Mouse (Mus musculus) cerebellum, adult 11 months (tissue): Measurements from ENCODE around the gene Dcakd.

Experiments used
- DNase-seq: peaks from one replicate; pipeline ENCODE4 v3.0.0; 2022

Gene Dcakd

DNA sequence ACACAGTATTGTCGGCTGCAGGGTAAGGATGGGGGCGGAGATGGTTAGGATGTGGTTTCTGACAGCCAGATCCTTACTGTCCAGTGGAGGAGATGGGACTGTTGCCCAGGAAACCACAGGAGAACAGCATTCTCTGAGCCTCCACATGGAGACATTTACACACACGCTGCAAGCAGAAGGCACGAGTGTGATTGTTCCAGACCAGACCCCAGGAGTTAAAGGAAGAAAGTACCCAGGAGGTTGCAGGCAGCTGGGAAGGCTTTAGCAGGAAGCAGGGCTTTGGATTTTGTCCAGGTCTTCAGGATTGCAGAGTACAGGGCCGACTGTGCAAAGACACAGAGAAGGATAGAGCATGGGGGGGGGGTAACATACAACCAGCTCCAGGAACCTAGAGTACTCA, 56.5 kb downstream of the Dcakd start:
- no peak for DNase-seq

- no peak for DNase-seq
These were observed 63.5 kb downstream of the Dcakd start for GRCm38 (mm10) chr11:102964547-102965091.

DNA sequence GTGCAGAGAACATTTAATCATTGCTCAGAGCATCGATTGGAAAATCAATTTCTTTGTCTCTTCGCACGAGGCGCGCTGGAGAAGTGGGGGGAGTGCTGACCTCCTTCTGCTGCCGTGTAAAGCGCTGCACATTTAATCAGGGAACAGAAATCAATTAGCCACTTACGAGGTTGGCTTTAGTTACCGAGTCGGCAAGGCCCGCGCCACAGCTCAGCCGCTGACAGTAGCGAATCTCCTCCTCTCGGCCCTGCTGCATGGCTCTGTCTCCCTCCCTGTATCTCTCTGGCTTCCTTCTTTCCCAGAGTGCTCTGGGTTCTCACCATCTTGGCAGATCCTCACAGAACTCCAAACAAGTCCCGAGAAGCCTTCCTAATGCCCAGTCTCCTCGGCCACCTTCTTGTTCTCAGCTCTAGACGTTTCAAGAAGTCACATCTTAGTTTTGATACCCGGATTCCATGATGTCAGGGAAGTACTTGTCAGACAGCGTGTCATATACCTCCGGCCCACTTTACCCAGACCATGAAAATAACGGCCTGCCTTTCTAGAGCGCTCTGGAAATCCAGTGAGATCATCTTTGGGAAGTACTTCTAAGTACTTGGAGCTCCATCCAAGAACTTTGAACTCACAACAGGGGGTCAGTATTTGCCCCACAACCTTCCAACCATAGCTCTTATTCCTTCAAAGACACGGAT, 64.1 kb downstream of the Dcakd start:
- DNase-seq = no peak

DNA sequence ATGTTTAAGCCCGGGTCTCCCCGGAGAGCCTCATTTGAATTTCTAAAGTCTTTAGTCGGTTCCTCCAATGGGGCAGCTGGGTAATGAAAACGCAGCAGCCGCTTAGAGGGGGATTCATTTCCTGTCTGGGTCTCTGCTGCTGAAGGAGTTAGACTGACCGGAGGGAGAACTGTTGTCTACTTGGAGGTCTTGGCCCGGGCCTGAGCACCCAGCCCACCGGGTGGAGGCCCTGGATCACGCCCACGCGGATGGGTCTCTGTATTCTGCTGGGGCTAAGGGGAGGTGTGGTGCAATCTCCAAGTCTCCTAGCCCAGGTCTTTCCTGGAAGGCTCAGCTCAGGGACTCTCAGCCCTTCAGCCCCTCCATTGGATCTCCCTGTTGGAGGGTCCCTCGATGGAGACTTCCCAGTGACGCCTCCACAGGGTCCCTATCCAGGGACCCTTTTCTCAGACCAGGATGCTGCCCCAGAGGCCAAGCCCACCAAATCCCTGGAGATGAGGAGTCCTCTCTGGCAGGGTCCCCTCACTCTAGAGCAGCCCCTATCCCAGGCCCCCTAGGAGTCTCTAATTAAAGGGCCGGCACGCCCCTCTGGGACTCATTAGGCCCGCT, 64.8 kb downstream of the Dcakd start:
- DNase-seq = no peak

- no peak for DNase-seq
These were observed 65.3 kb downstream of the Dcakd start for GRCm38 (mm10) chr11:102962861-102963245.

- no peak for DNase-seq
These were observed 67.1 kb downstream of the Dcakd start for GRCm38 (mm10) chr11:102961082-102961481.

- DNase-seq = no peak
These were observed 69.3 kb downstream of the Dcakd start for GRCm38 (mm10) chr11:102958870-102959269.

- DNase-seq = no peak
These were observed 69.7 kb downstream of the Dcakd start for GRCm38 (mm10) chr11:102958431-102958830.

- DNase-seq = no peak
These were observed 70.4 kb downstream of the Dcakd start for GRCm38 (mm10) chr11:102957692-102958091.

- no peak for DNase-seq
These were observed 71.0 kb downstream of the Dcakd start for GRCm38 (mm10) chr11:102956962-102957614.

- DNase-seq = no peak
These were observed 75.2 kb downstream of the Dcakd start for GRCm38 (mm10) chr11:102952922-102953321.

GRCm38 (mm10) chr11:102948043-102948961, 79.8 kb downstream of the Dcakd start:
- DNase-seq = no peak

GRCm38 (mm10) chr11:102946992-102947343, 81.2 kb downstream of the Dcakd start:
- no peak for DNase-seq

DNA sequence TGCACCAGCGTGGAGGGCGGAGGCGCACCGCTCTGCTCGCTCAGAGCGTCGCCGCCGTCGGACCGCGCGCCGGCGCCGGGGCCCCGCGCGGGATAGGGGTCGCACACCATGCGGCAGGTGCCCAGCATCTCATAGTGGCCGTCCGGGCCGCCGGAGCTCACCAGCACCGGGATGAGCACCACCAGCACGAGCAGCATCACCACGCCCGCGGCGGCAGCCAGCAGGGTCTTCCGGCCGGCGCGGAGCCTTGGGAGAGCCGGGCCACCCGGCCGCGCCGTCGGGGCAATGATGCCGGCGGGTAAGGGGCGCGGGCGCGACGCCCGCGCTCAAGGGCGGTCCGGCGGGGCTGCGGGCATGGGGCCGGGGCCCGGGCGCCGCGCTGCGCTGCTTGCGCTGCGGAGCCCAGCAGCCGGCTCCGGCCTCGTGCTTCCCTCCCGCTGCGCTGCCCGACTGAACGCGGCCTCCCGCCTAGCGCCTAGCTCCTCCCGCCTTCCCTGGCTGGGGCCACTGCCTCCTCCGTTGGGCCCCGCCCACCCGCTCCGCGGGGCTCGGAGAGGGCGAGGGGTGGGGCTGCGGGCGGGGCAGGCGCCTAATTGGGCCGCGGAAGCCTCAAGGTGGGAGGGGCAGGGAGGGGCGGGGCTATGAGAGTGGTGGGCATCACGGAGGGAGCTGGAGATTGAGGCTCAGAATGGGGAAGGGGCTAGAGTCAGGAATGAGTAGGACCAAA, 81.7 kb downstream of the Dcakd start, which contains the start of gene C1ql1:
Gene C1ql1, minus strand, starts transcription at position 424 of the 727 bp plus-strand sequence.
- peak; percentile 20 for DNase-seq

- DNase-seq = no peak
These were observed 82.5 kb downstream of the Dcakd start for GRCm38 (mm10) chr11:102945306-102946264.
